Mouse (Mus musculus) left cerebral cortex, adult 11 months (tissue): ENCODE data around the gene Syt1.

Source experiments
- DNase-seq: peaks from one replicate; pipeline ENCODE4 v3.0.0; 2022; ENCODE audit warnings: low spot score

Syt1 gene

DNA sequence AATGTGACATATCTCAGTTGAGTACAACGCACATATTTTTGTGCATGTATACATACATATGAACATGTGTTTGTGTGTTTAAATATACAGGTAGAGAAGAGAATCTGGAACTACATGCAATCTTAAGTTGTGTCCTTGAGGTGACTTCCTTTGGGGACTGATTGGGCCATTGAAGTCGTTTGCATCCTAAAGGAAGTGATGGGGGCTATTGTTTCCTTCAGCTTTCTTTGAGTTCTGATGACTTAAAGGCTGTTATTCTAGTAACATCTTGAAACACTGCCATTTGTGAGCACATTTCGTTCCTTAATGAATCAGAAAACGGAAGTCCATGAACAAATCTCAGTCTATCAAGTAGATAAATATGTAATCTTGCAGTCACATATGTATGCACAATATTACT lies 438.0 kb downstream of the Syt1 start:
- no peak for DNase-seq

DNA sequence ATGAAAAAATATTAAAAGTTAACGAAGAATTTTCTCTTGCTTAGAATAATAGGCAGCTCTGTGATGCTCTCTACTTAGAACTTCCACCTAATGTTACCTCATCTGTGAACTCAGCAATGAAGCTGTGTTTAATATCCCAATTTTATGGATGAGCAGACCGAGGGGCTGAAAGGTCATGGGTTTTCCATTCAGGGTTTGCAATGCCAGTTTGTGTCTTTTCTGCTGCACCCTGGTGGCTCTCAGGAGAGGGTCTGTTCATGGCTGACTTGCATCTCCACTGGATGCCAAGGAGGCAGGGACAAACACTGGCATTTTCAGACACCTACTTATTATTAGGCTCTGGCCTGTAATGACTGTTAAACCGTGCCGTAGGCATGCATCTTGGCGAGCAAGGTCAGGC lies 439.7 kb downstream of the Syt1 start:
- no peak for DNase-seq

GRCm38 (mm10) chr10:108569568-108570139 lies 441.1 kb downstream of the Syt1 start:
- no peak for DNase-seq

DNA sequence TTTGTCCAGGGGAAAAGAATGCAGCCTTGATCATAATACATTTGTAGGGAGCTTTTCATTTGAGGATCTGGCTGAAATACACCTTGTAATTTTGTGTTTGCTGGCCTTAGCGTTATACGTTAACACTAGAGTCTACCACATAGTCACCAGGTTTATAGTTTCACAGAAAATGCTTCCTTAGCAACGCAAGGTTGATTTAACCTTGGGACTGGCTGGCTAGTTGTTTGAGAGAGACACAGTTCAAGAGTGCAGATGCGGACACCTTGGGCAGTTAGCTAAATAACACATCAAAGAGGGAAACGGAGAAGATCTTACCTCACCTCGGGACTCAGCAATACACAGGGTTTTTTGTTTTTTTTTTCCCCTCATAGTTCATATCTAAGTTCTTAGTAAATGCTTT lies 441.9 kb downstream of the Syt1 start:
- DNase-seq, result no peak

- DNase-seq, result no peak
These were observed 442.6 kb downstream of the Syt1 start for GRCm38 (mm10) chr10:108568136-108568535.

DNA sequence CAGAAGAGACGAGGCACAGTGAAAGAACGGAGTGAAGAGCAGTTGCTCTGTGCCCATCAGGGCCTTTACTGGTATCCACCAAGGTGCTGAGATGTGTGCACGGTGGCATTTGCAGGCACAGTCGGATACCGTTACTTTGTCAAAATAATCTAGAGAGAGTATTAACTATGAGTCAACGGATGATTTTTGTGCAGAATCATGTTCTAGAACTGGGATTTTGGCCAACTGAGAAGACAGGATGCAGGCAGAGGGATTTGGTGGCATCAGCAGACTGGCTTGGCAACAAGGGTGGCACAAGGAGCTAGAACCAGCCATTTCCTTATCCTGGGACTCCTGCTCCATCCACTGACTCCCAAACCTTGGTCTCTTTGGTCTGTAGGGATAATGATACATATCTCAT lies 443.3 kb downstream of the Syt1 start:
- no peak for DNase-seq

DNA sequence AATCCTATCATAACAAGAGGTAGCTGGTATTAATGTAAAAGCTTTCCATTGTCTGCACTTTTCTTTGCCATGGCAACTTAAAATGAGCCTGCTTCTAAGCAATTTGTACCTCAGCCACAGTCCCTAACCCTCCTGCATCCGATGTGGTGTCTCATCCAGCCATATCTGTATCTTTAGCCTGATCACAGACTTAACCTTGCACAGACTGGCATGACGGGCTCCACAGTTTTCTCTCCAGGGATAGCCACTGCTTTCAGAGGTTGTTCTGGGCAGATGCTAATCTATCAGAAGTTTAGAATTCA lies 451.2 kb downstream of the Syt1 start:
- no peak for DNase-seq

DNA sequence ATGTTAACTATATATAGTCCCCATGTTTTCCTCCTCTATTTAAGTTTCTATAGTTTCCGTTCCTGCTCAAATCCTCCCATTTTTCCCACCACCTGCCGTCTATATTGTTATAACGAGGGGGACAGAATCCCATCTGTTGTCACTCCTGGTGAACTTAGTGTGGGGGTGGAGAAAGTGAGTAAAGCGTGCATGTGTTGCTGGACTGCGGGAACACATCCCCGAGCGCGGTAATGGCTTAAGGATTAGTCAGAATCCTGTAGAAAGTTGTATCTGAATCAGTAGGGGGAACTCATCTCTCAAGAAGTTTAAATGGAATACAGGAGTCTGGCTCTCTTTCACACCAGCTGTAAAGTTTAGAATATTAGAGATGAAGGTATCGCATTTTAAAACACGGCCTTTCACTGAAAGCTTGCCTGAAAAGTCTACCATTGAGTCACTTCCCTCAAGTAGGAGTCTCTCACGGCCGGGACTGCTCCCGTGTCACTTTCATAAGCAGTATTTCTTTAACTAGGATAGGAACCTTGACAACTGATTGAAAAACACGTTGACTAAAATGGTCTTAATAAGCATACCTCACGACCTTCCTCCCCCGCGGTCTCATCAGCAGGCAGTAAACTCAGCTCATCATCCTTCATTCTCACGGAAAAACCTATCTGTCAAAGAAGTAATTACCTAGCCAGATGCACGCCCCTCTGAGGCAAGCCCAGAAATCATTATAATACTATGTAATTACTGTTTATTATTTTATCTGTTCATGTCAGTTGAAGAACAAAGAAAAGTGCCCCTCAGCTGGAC lies 451.8 kb downstream of the Syt1 start:
- DNase-seq, result no peak

- no peak for DNase-seq
These were observed 458.2 kb downstream of the Syt1 start for GRCm38 (mm10) chr10:108552544-108552943.

DNA sequence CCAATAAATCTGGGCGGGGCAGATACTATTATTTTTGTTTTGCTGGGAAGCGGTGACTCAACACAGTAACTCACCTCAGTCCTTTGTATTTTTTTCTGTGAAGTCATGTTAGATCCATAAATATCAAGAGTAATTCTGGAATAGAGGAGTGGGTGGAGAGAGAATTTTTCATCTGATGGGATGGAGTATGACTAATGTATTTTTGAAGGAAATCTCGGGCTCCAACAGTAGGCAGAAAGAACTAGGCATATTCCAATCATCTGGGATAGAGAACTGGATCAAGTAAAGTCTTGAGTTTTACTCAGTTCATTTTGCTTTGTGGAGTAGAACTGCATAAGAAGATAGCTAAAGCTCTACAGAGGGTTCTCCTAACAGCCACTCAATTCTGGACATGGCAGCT lies 465.1 kb downstream of the Syt1 start:
- DNase-seq, result no peak

GRCm38 (mm10) chr10:108541555-108541954 lies 469.2 kb downstream of the Syt1 start:
- no peak for DNase-seq

DNA sequence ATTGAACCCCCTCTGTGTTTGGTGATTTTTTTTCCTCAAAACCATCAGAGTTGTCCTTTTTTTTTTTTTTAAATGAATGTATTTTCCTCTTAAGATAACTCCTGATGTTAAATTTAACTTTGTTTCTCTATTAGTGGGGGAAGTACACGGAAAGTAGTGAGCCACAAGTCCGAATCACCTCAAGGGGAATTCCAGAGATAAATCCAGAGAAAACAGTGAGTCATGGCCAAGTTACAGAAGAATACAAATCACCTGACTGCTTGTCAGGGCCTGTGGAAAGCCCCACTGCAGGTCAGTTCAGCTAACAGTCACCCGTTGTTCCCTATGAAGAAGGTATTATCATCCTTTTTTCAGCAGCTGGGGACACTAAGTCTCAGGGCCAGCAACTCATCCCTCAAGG lies 472.2 kb downstream of the Syt1 start:
- no peak for DNase-seq

DNA sequence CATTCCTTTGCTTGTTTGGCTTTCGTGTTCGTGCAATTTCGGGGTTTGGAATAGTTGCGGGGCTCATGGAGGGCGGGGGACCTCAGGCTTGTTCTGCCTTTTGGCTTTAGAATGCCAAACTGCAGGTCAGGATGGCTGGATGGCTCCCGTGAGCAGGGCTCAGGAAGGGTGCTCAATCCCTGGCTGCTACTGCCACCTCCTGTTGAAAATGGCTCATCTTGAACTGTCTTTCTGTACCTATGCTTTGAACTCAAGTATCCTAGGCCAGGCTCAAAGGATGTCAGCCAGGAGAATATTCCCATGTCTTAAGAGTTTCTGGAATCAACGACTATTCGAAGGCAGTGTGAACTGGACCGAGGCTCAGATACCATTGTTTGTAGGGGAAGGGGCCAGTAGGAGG lies 473.1 kb downstream of the Syt1 start:
- DNase-seq, result no peak

- DNase-seq, result no peak
These were observed 474.9 kb downstream of the Syt1 start for GRCm38 (mm10) chr10:108535922-108536321.

- no peak for DNase-seq
These were observed 476.7 kb downstream of the Syt1 start for GRCm38 (mm10) chr10:108534112-108534511.

DNA sequence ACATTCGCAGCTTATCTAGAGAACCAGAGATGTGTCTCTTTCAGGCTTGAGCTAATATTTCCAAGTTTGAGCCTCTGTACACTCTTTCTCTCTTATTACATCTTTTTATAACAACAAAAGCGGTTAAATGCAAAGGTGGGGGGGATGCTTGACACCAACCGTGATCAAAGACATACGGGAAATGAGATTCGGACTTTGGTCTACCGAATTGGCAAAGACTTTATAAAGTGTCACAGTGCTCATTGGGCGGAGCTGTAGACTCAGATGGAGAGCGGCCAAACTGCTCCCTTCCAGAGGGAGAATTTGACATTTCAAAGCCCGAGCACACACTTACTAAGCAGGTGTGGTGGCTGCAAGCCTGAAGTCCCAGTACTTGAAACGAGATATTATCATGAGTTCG lies 477.9 kb downstream of the Syt1 start:
- no peak for DNase-seq

GRCm38 (mm10) chr10:108532283-108532682 lies 478.5 kb downstream of the Syt1 start:
- DNase-seq, result no peak

DNA sequence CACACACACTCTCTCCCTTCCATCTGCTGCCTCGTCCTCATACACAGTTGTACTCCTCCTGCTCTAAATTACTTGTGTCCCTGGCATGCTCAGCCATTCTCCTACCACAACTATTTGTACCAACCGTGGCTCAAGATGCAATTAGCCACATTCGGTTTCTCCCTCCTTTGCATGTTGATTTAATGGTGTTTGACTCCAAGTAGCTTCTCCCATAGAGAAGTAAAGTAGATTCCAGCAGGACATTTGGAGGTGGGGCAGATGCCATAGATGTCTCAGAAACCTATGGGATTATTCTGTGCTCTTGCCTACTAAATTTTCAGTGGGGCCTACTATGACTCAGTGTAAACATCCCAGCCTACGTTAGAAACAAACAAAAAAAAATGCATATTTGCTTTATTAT lies 479.1 kb downstream of the Syt1 start:
- DNase-seq, result no peak

GRCm38 (mm10) chr10:108531111-108531510 lies 479.7 kb downstream of the Syt1 start:
- DNase-seq, result no peak

- DNase-seq, result no peak
These were observed 482.4 kb downstream of the Syt1 start for GRCm38 (mm10) chr10:108528338-108528737.

DNA sequence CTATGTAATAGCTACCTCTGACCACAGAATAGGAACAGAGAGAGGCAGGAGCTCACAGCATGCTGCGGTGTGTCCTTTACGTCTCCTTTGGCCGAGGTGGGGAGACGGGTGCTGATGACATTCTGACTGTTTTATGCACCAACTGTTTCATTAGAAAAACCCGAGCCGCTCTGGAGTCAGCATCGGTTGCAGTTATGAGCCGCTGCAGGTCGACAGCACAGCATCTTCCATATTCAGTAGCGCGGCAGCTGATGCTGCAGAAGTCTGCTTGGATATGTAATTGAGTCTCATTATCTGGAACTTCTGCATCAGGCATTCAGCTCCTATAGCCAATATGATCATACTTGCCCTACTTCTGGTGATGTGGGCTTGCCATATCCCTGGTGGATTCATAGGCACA lies 485.3 kb downstream of the Syt1 start:
- no peak for DNase-seq

GRCm38 (mm10) chr10:108524306-108525029 lies 486.3 kb downstream of the Syt1 start:
- no peak for DNase-seq

DNA sequence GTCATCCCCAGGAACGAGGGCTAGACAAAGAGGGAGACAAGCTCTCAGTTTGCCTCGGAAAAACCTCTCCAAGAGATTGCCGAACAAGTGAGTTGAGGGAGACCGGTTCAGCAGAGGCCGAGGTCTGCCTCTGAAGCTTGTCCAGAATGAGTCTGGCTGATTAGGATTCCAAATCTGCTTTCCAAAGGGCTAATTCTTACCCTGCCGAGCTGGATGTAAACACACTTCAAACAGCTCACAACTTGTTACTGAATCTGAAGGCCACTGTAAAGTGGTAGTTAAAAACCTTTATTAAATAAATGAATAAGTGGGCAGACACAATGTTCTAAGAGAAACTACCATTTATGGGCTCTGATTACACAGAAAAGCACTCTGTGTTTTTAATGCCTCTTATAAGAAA lies 491.6 kb downstream of the Syt1 start:
- DNase-seq, result no peak

DNA sequence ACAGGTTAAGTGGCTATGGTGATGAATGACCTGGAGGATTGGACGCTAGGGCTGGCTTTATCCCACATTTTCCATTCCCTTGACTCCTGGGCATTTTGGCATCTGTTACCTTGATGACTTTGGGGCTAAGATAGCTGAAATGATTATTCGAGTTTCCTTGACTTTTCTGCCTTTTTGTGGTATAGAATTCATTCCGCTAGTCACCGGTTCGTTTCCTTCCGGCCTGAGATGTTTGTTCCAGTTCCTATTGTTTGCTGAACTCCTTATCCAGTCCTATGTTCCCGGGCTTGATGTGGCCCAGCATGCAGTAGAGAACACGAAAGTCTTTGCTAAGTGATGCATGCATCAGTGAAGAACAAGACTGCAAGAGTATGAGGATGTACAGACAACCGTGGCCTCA lies 493.7 kb downstream of the Syt1 start:
- DNase-seq, result no peak
